Mouse (Mus musculus) central nervous system, embryonic 18 days (tissue): Measurements from ENCODE around the gene Sema6b. TPM values are rescaled to one million over a fixed set of nuclear protein-coding genes. Genes with fewer than 3 reads are reported as not detected.

Source experiments
- polyA plus RNA-seq: library from polyadenylated mRNA; depleted of rRNA; stranded (reverse); fragments of >200 nt; gene quantifications from 2 replicates; pipeline ENCODE4 v1.2.3, GENCODE M21; 2012; rRNA removed

Sema6b gene
- 45.5 and 51.8 TPM in 2 replicates for polyA plus RNA-seq

DNA sequence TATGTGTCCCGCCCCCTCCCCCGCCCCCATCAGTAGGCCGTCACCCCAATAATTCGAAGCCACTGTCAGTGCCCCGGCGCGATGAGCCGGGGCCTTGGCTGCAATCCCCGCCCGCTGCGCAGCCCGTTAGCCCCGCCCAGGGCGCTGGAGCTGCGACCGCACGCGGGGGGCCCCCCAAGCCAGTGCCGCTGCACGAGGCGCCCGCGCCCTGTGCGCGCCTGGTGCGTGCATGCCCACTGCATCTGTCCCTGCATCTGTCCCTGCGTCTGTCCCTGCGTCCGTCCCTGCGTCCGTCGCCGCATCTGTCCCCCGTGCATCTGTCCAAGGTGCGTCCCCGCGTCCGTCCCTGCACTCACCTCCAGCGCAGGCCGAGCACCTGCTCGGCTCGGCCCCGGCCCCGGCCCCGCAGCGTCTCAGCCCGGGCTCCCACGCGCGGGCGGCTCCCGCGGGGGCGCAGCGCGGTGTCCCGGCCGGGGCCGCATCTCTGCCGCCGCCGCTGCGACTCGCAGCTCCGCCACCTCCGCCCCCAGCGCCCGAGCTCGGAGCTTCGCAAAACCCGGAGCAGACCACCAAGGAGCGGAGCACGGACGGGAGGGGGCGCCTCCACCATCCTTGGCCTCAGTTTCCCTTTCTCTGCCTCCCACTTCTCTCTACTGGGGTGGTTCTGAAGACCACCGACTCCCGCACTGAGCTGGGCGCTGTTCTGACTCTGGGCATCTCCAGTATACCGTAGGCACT is at the start of gene Sema6b:
Gene Sema6b, minus strand, starts transcription at position 486 of the 738 bp plus-strand sequence.

DNA sequence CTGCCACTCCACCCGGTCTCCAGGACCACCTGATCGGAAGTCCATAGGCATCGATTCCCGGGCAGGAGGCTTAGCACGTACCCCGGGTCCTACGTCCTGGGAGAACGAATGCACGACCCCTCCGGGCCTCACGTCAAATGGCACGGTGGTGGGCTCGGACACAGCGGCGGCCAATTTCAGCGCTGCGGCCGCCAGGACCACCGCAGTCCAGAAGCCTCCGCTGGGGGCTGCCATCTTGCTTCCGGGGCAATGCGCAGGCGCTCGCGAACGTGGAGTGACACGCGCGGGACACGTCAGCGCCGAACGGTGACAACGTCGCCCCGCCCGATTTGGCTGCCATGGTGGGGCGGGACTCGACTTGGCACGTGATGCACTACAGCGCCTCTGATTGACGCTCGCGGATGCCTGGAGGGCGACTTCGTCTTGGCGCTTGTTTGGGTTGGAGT is 43.5 kb upstream of the Sema6b start, which contains the start of gene Mydgf:
Gene Mydgf, minus strand, starts transcription at position 263 of the 446 bp plus-strand sequence.

DNA sequence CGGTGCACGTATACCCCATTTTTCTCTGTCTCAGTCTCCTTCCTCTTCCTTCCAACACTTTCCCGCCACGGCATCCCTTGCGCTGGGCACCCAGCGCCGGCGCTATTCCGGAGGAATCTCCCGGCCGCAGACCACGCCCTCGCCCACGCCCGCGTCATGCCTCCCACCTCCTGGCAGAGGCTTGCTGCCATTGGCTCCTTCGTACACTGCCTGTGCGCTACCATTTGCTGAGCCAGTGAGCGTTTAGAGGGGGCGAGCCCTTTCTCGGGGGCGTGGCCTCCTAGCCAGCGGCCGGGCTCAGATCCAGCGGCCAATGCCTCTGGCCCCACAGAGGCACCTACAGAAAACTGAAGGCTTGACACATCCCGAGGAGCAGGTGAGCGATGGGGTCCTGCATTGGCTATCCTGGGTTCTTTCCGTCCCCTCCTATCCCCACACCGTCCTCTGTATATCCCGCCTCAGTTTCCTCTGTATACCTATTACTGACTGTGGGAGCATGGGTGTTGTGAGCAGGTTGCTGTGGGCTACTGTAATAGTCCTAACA is 22.2 kb upstream of the Sema6b start, which contains the start of gene Tnfaip8l1:
Gene Tnfaip8l1, plus strand, starts transcription at position 247 of the 544 bp plus-strand sequence.

DNA sequence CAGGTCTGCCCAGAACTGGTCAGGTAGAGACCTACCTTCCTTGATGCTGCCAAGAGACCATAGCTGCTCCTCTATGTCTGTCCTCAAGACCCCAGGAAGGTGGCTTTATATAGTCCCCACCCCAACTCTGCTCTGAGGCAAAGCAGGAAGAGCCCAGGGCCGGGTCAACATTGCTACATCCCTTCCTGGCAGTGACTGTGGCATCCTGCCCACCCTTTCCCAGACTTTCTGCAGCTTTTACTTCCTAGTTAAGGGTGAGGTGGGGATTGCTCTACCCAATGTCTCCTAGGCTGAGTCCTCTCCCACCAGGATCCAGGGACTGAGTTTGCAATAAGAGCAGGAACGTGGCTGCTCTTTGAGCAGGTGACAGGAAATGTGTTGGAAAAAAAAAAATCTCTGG is 18.3 kb downstream of the Sema6b start, which contains the start of gene Lrg1:
Gene Lrg1, minus strand, starts transcription at position 176 of the 400 bp plus-strand sequence.

DNA sequence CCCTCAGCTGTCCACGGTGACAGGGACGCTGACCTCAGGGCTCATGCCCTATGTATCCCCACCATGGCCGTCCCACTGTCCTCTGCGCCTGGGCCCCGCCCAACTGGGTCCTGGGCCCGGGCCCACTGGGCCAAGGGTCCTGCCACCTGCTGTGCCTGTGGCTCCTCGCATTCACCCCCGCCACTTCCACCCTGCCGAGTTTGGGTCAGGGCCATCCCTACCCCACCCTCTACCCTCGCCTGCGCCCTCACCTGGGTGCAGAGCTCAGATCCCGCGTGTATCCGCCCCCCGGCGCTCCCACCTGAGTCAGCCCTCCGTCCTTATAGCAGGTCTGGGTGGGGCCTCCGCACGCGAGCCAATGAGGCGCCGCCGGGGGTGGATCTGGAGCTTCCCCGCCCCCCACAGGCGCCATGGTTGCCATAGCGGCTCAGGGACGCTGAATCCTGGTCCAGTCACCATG is 22.9 kb downstream of the Sema6b start, which contains the start of gene Plin5:
Gene Plin5, minus strand, starts transcription at position 346 of the 460 bp plus-strand sequence.

DNA sequence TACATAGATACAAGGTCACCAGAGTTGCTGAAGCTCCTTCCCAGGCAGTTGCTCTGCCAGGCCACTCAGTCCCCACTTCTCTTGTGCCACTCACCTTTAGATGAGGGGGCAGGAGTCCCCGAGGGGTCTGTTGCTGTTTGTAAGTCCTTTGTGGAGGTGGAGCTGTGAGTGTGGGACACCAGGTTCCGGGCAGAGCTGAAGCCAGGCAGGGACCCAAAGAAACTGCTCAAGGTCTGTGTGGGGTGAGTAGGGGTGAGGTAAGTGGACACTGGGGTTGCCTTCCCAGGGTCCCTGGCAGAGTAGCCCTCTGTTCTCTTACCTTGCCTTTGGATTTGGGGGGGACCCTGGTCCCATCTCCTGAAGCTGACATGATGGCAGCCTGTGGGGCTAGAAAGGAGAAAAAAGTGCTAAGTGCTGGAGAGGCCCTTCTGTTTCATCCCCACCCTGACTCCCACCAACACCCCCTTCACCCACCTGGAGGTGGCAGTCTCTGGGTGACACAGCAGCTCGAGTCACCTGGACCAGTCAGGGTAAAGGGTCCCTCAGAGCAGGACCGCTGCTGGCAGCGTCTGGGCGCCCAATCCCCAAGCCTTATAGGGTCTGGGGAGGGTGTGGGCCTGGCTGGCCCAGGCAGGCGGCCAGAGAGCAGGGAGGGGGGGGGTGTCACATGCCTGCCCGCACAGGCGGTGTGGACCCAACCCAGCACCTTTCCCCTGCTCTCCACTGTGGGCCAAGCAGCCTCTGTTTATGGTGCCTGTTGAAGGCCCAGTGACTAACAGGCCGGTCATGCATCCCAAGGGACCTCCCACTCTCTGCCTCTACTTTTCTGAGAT is 30.7 kb downstream of the Sema6b start, which contains the start of gene Plin4:
Gene Plin4, minus strand, starts transcription at position 585 of the 833 bp plus-strand sequence.

DNA sequence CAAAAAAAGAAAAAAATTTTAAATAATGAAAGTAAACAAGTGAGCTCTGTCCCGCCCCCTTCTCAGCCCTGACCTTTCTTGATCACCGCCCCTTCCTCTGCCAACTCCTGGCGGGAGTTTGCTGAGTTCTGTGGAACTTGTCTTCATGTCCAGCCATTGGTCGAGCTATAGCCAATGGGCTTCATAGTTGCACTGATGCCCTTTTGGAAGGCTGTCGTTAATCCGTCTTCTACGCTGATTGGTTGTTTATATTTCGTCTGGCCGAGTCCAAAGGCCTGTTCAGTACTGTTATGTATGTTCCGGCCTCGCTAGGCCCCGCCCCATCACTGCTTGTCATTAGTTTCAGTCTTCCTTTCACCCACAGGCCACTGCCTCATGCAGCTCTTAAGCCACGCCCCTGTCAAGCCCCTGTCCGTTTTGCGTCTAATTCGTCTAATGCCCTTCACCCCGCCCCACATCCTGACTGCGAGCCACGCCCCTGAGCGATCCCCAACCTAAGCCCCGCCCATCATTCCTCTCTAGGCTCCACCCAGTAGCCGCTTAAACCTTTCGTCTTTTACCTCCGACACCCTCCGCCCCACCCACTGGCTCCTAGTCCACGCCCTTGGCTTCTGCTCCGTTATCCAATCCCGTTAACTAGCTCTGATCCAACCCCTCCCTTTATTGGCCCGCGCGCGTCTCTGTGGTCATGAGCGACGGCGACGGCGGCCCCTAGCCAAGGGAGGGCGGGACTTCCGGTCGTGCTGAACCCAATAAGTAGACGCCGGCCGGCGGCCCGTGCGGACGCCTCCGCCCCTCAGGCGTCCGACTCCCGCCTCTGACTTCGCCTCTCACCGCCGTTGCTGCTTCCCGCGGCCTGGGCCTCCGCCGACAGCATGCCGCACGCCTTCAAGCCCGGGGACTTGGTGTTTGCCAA is 61.0 kb downstream of the Sema6b start, which contains the start of gene Hdgfl2:
Gene Hdgfl2, plus strand, starts transcription at position 755 of the 916 bp plus-strand sequence.

DNA sequence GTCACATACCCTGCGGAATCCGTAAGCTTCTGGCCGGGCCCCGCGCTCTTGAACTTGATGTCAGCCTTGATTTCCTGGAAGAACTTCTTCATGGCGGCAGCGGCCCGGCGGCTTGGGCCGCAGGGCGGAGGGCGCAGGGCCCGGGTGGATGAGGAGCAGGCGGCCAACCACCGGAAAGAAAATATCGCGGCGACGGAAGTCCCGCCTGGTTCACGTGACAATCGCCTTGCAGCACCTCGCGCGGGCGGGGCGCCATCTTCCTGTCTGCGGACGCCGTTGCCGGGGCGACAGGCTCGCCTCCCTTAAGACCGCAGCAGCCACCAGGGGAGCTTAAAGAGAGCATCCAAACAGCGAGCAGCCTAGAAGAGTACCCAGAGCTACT is 65.3 kb downstream of the Sema6b start, which contains the start of gene Ubxn6:
Gene Ubxn6, minus strand, starts transcription at position 202 of the 382 bp plus-strand sequence.

Other genes with a start within 250 kb of the Sema6b start
- gene Zfp959, start 248.2 kb downstream of the Sema6b start, polyA plus RNA-seq, result 8.7 and 9.5 TPM in 2 replicates
- 3.4 TPM in 2 replicates for gene Zfp119b, start 190.8 kb downstream of the Sema6b start, polyA plus RNA-seq
- gene Ebi3, start 187.7 kb downstream of the Sema6b start, polyA plus RNA-seq, result 6.0 and 6.1 TPM in 2 replicates
- 12.9 and 13.3 TPM in 2 replicates for gene Yju2, start 181.2 kb downstream of the Sema6b start, polyA plus RNA-seq
- gene Shd, start 169.9 kb downstream of the Sema6b start, polyA plus RNA-seq, result 179 and 193 TPM in 2 replicates
- 171 and 177 TPM in 2 replicates for gene Fsd1, start 153.8 kb downstream of the Sema6b start, polyA plus RNA-seq
- gene Stap2, start 134.8 kb downstream of the Sema6b start, polyA plus RNA-seq, result 6.9 and 7.3 TPM in 2 replicates
- gene Mpnd, start 134.6 kb downstream of the Sema6b start, polyA plus RNA-seq, result 185 and 189 TPM in 2 replicates
- gene Sh3gl1, start 103.7 kb downstream of the Sema6b start, polyA plus RNA-seq, result 86.0 and 90.7 TPM in 2 replicates
- 5.3 TPM in 2 replicates for gene Chaf1a, start 99.9 kb downstream of the Sema6b start, polyA plus RNA-seq
- gene Ubxn6, start 65.3 kb downstream of the Sema6b start, polyA plus RNA-seq, result 105 and 110 TPM in 2 replicates
- gene Hdgfl2, start 60.7 kb downstream of the Sema6b start, polyA plus RNA-seq, result 124 and 126 TPM in 2 replicates
- gene Plin4, start 30.5 kb downstream of the Sema6b start, polyA plus RNA-seq, result 0.66 and 0.68 TPM in 2 replicates
- 1.9 and 2.1 TPM in 2 replicates for gene Plin5, start 22.7 kb downstream of the Sema6b start, polyA plus RNA-seq
- 0.06 and 0.41 TPM in 2 replicates for gene Lrg1, start 18.3 kb downstream of the Sema6b start, polyA plus RNA-seq
- gene Tnfaip8l1, start 22.1 kb upstream of the Sema6b start, polyA plus RNA-seq, result 9.4 and 10.4 TPM in 2 replicates
- gene Mydgf, start 43.6 kb upstream of the Sema6b start, polyA plus RNA-seq, result 47.7 and 52.9 TPM in 2 replicates
- 40.3 and 41.4 TPM in 2 replicates for gene Dpp9, start 78.6 kb upstream of the Sema6b start, polyA plus RNA-seq
- gene Fem1a, start 116.5 kb upstream of the Sema6b start, polyA plus RNA-seq, result 24.0 and 24.1 TPM in 2 replicates
- 2.3 and 2.7 TPM in 2 replicates for gene Ticam1, start 136.4 kb upstream of the Sema6b start, polyA plus RNA-seq
- gene Plin3, start 152.5 kb upstream of the Sema6b start, polyA plus RNA-seq, result 4.1 TPM in 2 replicates
- gene Arrdc5, start 159.9 kb upstream of the Sema6b start, polyA plus RNA-seq, result not detected in 2 replicates
- 15.6 and 16.9 TPM in 2 replicates for gene Uhrf1, start 163.0 kb upstream of the Sema6b start, polyA plus RNA-seq
- 53.9 and 65.1 TPM in 2 replicates for gene Kdm4b, start 185.7 kb upstream of the Sema6b start, polyA plus RNA-seq